Mouse (Mus musculus): ENCODE results near the gene Zfp672. TPM values are rescaled to one million over a fixed set of nuclear protein-coding genes. Genes with fewer than 3 reads are reported as not detected.

The Zfp672 gene
- polyA plus RNA-seq, 1 experiment, result 30.8 TPM

GRCm38 (mm10) chr11:58301837-58302754, 28.0 kb downstream of the Zfp672 start:
- Histone ChIP-seq H3K4me1 (ENCODE audit: control insufficient read depth, insufficient read depth, low read length) (no peaks in the 10 kb centered on the region; the same call in 1 of the 2 replicates), H3K27ac (ENCODE audit: insufficient read depth, low read depth, low read length) (peak overlapping the region; percentile 21; the same call in 1 of the 2 replicates), H3K27me3 (replicated peaks; ENCODE audit: control insufficient read depth, insufficient read depth, low read length) (no peaks in the 10 kb centered on the region), H3K4me3 (ENCODE audit: insufficient read depth, low read depth, low read length) (peak overlapping the region; percentile 52), H3K36me3 (ENCODE audit: control insufficient read depth, insufficient read depth, low read length) (no peaks in the 10 kb centered on the region)
- TF ChIP-seq CTCF (conservative IDR thresholded peaks at IDR 0.05; ENCODE audit: insufficient read depth, insufficient read length, low read depth, low read length), result peak; percentile 74
- no peak for TF ChIP-seq POLR2A (IDR thresholded peaks at IDR 0.05; ENCODE audit: low read depth, low read length)
- under 1% methylated on average over 36 of the region's 36 CpGs for WGBS
- peak; percentile 99 for DNase-seq

- Histone ChIP-seq H3K4me3 (ENCODE audit: insufficient read depth, low read depth, low read length) (peak overlapping the region; percentile 22; the same call in 1 of the 2 replicates), H3K36me3 (ENCODE audit: control insufficient read depth, insufficient read depth, low read length) (no peaks in the 10 kb centered on the region), H3K4me1 (ENCODE audit: control insufficient read depth, insufficient read depth, low read length) (no peaks in the 10 kb centered on the region; the same call in 1 of the 2 replicates), H3K27me3 (replicated peaks; ENCODE audit: control insufficient read depth, insufficient read depth, low read length) (no peaks in the 10 kb centered on the region), H3K27ac (ENCODE audit: insufficient read depth, low read depth, low read length) (no peak overlapping the region)
- 19% methylated on average over 13 of the region's 13 CpGs for WGBS
- TF ChIP-seq CTCF (conservative IDR thresholded peaks at IDR 0.05; ENCODE audit: insufficient read depth, insufficient read length, low read depth, low read length) (peak; percentile 72), POLR2A (IDR thresholded peaks at IDR 0.05; ENCODE audit: low read depth, low read length) (no peak)
- peak; percentile 72 for DNase-seq
These were observed 29.1 kb downstream of the Zfp672 start for GRCm38 (mm10) chr11:58301057-58301456.

GRCm38 (mm10) chr11:58297396-58297795, 32.7 kb downstream of the Zfp672 start:
- Histone ChIP-seq H3K4me1 (ENCODE audit: control insufficient read depth, insufficient read depth, low read length) (no peaks in the 10 kb centered on the region), H3K36me3 (ENCODE audit: control insufficient read depth, insufficient read depth, low read length) (no peaks in the 10 kb centered on the region), H3K27me3 (replicated peaks; ENCODE audit: control insufficient read depth, insufficient read depth, low read length) (no peaks in the 10 kb centered on the region), H3K27ac (ENCODE audit: insufficient read depth, low read depth, low read length) (no peak overlapping the region), H3K4me3 (ENCODE audit: insufficient read depth, low read depth, low read length) (no peak overlapping the region)
- WGBS, result 43% methylated on average over 6 of the region's 6 CpGs
- TF ChIP-seq POLR2A (IDR thresholded peaks at IDR 0.05; ENCODE audit: low read depth, low read length) (no peak), CTCF (conservative IDR thresholded peaks at IDR 0.05; ENCODE audit: insufficient read depth, insufficient read length, low read depth, low read length) (no peak)
- DNase-seq, result no peak

- WGBS, result 67% methylated on average over 4 of the region's 4 CpGs
- TF ChIP-seq CTCF (conservative IDR thresholded peaks at IDR 0.05; ENCODE audit: insufficient read depth, insufficient read length, low read depth, low read length) (no peak), POLR2A (IDR thresholded peaks at IDR 0.05; ENCODE audit: low read depth, low read length) (no peak)
These were observed 37.3 kb downstream of the Zfp672 start for GRCm38 (mm10) chr11:58292791-58293190.

GRCm38 (mm10) chr11:58290812-58291211, 39.3 kb downstream of the Zfp672 start:
- H3K4me1 ChIP-seq (ENCODE audit: control insufficient read depth, insufficient read depth, low read length), result no peaks in the 10 kb centered on the region
- H3K4me3 ChIP-seq (ENCODE audit: insufficient read depth, low read depth, low read length), result no peak overlapping the region
- no peaks in the 10 kb centered on the region for H3K36me3 ChIP-seq (ENCODE audit: control insufficient read depth, insufficient read depth, low read length)
- no peaks in the 10 kb centered on the region for H3K27me3 ChIP-seq (replicated peaks; ENCODE audit: control insufficient read depth, insufficient read depth, low read length)
- DNase-seq, result no peak
- WGBS, result 87% methylated on average over 4 of the region's 4 CpGs
- no peak for TF ChIP-seq POLR2A (IDR thresholded peaks at IDR 0.05; ENCODE audit: low read depth, low read length)
- TF ChIP-seq CTCF (conservative IDR thresholded peaks at IDR 0.05; ENCODE audit: insufficient read depth, insufficient read length, low read depth, low read length), result no peak
- no peak overlapping the region for H3K27ac ChIP-seq (ENCODE audit: insufficient read depth, low read depth, low read length)

More at GRCm38 (mm10) chr11:58292791-58293190, 37.3 kb downstream of the Zfp672 start:
- Histone ChIP-seq H3K36me3 (ENCODE audit: control insufficient read depth, insufficient read depth, low read length) (no peaks in the 10 kb centered on the region), H3K27ac (ENCODE audit: insufficient read depth, low read depth, low read length) (no peak overlapping the region), H3K27me3 (replicated peaks; ENCODE audit: control insufficient read depth, insufficient read depth, low read length) (no peaks in the 10 kb centered on the region), H3K4me1 (ENCODE audit: control insufficient read depth, insufficient read depth, low read length) (no peaks in the 10 kb centered on the region), H3K4me3 (ENCODE audit: insufficient read depth, low read depth, low read length) (no peak overlapping the region)
- DNase-seq, result no peak

GRCm38 (mm10) chr11:58289992-58290682, 40.0 kb downstream of the Zfp672 start:
- Histone ChIP-seq H3K27ac (ENCODE audit: insufficient read depth, low read depth, low read length) (no peak overlapping the region), H3K4me1 (ENCODE audit: control insufficient read depth, insufficient read depth, low read length) (no peaks in the 10 kb centered on the region), H3K27me3 (replicated peaks; ENCODE audit: control insufficient read depth, insufficient read depth, low read length) (no peaks in the 10 kb centered on the region), H3K36me3 (ENCODE audit: control insufficient read depth, insufficient read depth, low read length) (no peaks in the 10 kb centered on the region), H3K4me3 (ENCODE audit: insufficient read depth, low read depth, low read length) (no peak overlapping the region)
- 80% methylated on average over 9 of the region's 9 CpGs for WGBS
- TF ChIP-seq POLR2A (IDR thresholded peaks at IDR 0.05; ENCODE audit: low read depth, low read length) (no peak), CTCF (conservative IDR thresholded peaks at IDR 0.05; ENCODE audit: insufficient read depth, insufficient read length, low read depth, low read length) (no peak)
- no peak for DNase-seq

- no peak overlapping the region for H3K4me3 ChIP-seq (ENCODE audit: insufficient read depth, low read depth, low read length)
- no peak for TF ChIP-seq POLR2A (IDR thresholded peaks at IDR 0.05; ENCODE audit: low read depth, low read length)
- TF ChIP-seq CTCF (conservative IDR thresholded peaks at IDR 0.05; ENCODE audit: insufficient read depth, insufficient read length, low read depth, low read length), result no peak
These were observed 47.6 kb downstream of the Zfp672 start for GRCm38 (mm10) chr11:58282518-58282917.

More at GRCm38 (mm10) chr11:58282518-58282917, 47.6 kb downstream of the Zfp672 start:
- 78% methylated on average over 5 of the region's 5 CpGs for WGBS
- no peaks in the 10 kb centered on the region for H3K36me3 ChIP-seq (ENCODE audit: control insufficient read depth, insufficient read depth, low read length)
- no peak for DNase-seq
- no peaks in the 10 kb centered on the region for H3K27me3 ChIP-seq (replicated peaks; ENCODE audit: control insufficient read depth, insufficient read depth, low read length)
- H3K4me1 ChIP-seq (ENCODE audit: control insufficient read depth, insufficient read depth, low read length), result no peaks in the 10 kb centered on the region
- H3K27ac ChIP-seq (ENCODE audit: insufficient read depth, low read depth, low read length), result no peak overlapping the region
